Mouse (Mus musculus) NIH3T3 (cell line): ENCODE results near the gene Gipr.
"Not testable (repeated sequence)": the region's sequence is repeated elsewhere in the genome, so short reads cannot be mapped to it uniquely, and the experiment has no call there.

ENCODE experiments used
- DNase-seq: peaks from one replicate; pipeline ENCODE4 v3.0.0-alpha.2; 2012; ENCODE audit warnings: low read depth

The Gipr gene

GRCm38 (mm10) chr7:19178443-19179092 lies 12.6 kb upstream of the Gipr start:
- DNase-seq: peak; percentile 40

GRCm38 (mm10) chr7:19178035-19178434 lies 12.1 kb upstream of the Gipr start:
- no peak for DNase-seq

GRCm38 (mm10) chr7:19177216-19177615 lies 11.3 kb upstream of the Gipr start:
- no peak for DNase-seq

- DNase-seq: no peak
Measured at GRCm38 (mm10) chr7:19176516-19176947, 10.6 kb upstream of the Gipr start.

- DNase-seq: peak; percentile 22
Measured at GRCm38 (mm10) chr7:19175708-19176515, 10.0 kb upstream of the Gipr start, which contains the start of gene Eml2. TSS of gene Eml2 (plus strand) at chr7:19176421.

- DNase-seq: peak; percentile 78
Measured at GRCm38 (mm10) chr7:19172874-19173273, 6.9 kb upstream of the Gipr start.

- DNase-seq: no peak
Measured at GRCm38 (mm10) chr7:19171831-19172230, 5.9 kb upstream of the Gipr start.

- DNase-seq: peak; percentile 25
Measured at GRCm38 (mm10) chr7:19170142-19170541, 4.2 kb upstream of the Gipr start.

- DNase-seq: no peak
Measured at GRCm38 (mm10) chr7:19169506-19169905, 3.6 kb upstream of the Gipr start.

- no peak for DNase-seq
Measured at GRCm38 (mm10) chr7:19166990-19167389, 1.1 kb upstream of the Gipr start.

- DNase-seq: no peak
Measured at GRCm38 (mm10) chr7:19164978-19165377, 949 bp downstream of the Gipr start.

GRCm38 (mm10) chr7:19164189-19164588 lies 1.7 kb downstream of the Gipr start:
- DNase-seq: no peak

GRCm38 (mm10) chr7:19163752-19164151 lies 2.2 kb downstream of the Gipr start:
- DNase-seq: peak; percentile 40

- no peak for DNase-seq
Measured at GRCm38 (mm10) chr7:19162928-19163327, 3.0 kb downstream of the Gipr start.

GRCm38 (mm10) chr7:19160115-19160514 lies 5.8 kb downstream of the Gipr start:
- DNase-seq: no peak

GRCm38 (mm10) chr7:19159411-19159810 lies 6.5 kb downstream of the Gipr start:
- DNase-seq: no peak

- no peak for DNase-seq
Measured at GRCm38 (mm10) chr7:19158601-19159000, 7.3 kb downstream of the Gipr start.

GRCm38 (mm10) chr7:19157160-19157800 lies 8.6 kb downstream of the Gipr start:
- DNase-seq: peak; percentile 51

- peak; percentile 91 for DNase-seq
Measured at GRCm38 (mm10) chr7:19155825-19156475, 10.0 kb downstream of the Gipr start.

GRCm38 (mm10) chr7:19154796-19155195 lies 11.1 kb downstream of the Gipr start:
- DNase-seq: no peak

GRCm38 (mm10) chr7:19151121-19151520 lies 14.8 kb downstream of the Gipr start:
- DNase-seq: not testable (repeated sequence)

GRCm38 (mm10) chr7:19149626-19150025 lies 16.3 kb downstream of the Gipr start, which contains the start of gene Snrpd2:
TSS of gene Snrpd2 (plus strand) at chr7:19149722.
- DNase-seq: peak; percentile 98
